Mouse (Mus musculus) urinary bladder, adult 18-20 months (tissue): ENCODE measurements around the gene Fam129a.
"Not testable (repeated sequence)": the region's sequence is repeated elsewhere in the genome, so short reads cannot be mapped to it uniquely, and the experiment has no call there.

ENCODE experiments used
- DNase-seq, 2 experiments: peaks; one replicate each; pipeline ENCODE4 v3.0.0; 2022; ENCODE audit warnings: low spot score in 2 of 2, mixed read lengths in 2 of 2

Gene Fam129a

GRCm38 (mm10) chr1:151728141-151728540 lies 157.2 kb downstream of the Fam129a start:
- DNase-seq: no peak

- DNase-seq: no peak
Measured at GRCm38 (mm10) chr1:151737146-151737545, 166.2 kb downstream of the Fam129a start.

DNA sequence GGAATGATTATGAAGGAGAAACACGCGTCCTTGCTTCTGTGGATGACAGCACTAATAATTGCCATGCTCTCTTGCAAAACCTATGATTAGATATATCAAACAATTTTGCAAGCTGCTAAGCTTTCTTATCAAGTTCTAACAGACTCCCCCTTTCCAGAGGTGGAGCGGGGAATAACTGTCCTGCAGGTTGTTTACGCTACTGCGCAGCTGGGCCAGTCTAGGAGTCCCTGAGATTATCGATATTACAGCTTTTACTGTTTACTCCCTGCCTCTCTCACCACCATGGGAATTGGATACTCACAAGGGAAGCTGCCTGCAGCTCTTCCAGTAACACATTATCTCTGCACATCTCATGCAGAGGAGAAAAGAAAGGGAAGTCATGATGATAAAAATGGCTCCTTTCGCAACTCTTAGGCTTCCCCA lies 170.2 kb downstream of the Fam129a start:
- DNase-seq: no peak

GRCm38 (mm10) chr1:151749894-151750293 lies 178.9 kb downstream of the Fam129a start:
- not testable (repeated sequence) for DNase-seq

GRCm38 (mm10) chr1:151752946-151753345 lies 182.0 kb downstream of the Fam129a start:
- DNase-seq: no peak

DNA sequence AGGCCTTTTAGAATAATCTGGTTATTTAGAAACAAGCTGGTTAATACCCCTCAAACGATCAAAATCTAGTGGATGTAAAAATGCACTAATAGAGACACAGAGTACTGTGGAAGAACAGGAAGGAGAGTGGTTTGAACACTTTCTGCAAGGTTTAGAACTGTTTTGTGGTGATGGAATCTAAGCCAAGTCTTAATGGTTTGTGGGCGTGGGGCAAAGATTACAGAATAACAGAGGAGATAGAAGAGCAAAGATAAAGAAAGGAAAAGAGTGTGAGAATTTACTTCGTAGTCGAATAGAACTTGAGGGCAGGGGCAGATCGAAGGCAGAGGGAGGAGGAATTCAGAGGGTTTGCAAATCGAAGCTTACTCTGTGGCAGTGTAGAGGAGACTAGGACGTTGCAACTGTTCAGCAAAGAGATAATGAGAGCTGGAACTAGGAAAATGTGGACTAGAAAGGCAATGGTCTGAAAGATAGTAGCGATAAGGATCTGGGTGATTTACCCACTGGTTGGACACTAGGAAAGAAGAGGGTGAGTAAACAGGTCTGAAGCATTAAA lies 182.5 kb downstream of the Fam129a start:
- DNase-seq: no peak

DNA sequence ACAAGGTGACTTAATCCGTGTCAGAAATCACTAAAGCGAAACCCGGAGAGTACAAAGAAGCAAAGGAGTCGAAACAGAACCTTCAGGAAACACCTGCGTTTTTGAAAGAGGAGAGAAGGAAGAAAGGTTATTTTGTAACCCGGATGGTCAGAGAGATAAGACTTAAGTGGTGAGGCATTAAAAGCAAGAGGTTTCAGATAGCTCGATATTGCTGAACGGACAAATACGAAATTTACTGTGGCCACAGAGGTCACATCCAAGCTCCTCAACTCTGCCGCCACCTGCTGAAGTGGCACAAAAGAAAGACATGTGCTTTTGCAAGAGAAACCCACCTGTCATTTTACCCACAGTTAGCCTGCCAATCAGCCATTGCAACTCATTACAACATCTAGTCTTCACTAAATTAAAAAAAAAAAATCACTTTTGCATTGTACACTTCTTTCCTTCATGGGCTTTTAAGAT lies 183.1 kb downstream of the Fam129a start:
- DNase-seq: no peak

- DNase-seq: peak; percentile 92 to 99
Measured at GRCm38 (mm10) chr1:151754881-151755659, 184.1 kb downstream of the Fam129a start, which contains the start of gene Edem3. Edem3 (plus strand) TSS chr1:151755371.

DNA sequence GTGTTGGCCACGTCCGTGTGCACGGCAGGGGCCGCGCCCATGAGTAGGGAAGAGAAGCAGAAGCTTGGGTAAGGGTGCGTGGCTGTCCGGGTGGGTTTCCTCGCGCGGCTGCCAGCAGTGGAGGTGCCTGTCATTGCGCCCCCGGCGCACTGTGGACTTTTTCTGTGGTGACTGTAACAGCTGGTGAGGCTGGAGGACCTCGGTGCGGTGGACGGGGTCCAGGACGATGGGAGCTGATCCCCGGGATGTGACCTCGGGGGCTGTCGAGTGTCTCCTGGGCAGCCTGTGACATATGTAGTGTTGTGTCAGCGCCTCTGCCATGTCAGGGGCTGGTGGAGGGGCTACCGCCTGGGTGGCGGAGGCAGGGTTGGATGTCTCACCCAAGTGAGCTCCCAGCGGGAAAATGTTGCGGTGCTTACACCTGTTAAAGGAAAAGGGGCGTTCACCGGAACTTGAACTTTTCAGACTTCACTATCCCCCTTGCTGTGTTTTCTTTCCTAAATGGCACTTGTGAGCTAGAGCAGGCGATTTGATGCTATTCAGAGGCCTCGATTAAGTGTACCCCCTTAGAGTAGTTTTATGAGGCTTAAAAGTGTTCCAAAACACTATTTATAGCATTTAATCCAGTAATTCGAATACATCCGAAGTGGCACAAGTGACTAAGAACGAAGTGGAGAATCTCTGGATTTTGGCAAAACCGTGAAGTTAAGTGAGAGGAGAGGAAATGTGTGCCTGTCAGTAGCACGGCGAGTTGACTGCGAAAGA lies 184.9 kb downstream of the Fam129a start:
- DNase-seq: no peak

- no peak for DNase-seq
Measured at GRCm38 (mm10) chr1:151756425-151756728, 185.4 kb downstream of the Fam129a start.

DNA sequence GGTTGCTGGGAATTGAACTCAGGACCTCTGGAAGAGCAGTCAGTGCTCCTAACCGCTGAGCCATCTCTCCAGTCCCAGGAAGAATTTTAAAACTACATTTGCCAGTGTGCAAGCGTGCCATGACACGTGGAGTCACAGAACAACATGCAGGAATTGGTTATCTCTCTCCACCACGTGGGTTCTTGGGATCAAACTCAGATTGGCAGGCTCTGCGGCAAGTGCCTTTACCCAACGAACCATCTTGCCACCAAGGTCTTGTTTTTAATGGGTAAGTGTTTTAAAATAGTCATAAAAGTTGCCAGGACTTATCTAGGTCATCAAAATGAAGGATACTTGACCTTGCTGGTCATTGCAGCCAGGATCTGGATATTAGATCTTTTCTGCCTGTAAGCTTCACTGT lies 187.3 kb downstream of the Fam129a start:
- DNase-seq: no peak

GRCm38 (mm10) chr1:151758991-151759390 lies 188.0 kb downstream of the Fam129a start:
- no peak for DNase-seq

DNA sequence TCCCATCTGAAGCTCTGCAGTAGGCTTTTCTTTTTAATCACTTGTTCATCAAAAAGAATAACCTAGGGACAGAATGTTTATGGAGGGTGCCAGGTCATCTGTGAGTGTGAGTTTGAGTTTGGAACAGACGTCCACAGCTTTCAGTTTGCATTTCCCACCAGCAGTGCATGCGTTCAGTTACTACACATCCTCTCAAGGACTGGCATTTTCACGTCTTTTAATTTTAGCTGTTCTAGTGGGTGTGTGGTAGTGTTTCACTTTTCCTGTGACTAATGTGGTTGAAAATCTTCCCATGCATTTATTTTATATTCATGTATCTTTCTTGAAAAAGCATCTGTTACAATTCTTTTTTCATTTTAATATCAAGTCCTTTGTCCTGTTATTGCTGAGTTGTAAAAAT lies 193.2 kb downstream of the Fam129a start:
- DNase-seq: no peak

GRCm38 (mm10) chr1:151766166-151766565 lies 195.2 kb downstream of the Fam129a start:
- no peak for DNase-seq

GRCm38 (mm10) chr1:151766976-151767654 lies 196.1 kb downstream of the Fam129a start:
- no peak for DNase-seq

- no peak for DNase-seq
Measured at GRCm38 (mm10) chr1:151769200-151769913, 198.4 kb downstream of the Fam129a start.
